ENCODE assay signal across 9 mouse cellular contexts in the genomic region with DNA sequence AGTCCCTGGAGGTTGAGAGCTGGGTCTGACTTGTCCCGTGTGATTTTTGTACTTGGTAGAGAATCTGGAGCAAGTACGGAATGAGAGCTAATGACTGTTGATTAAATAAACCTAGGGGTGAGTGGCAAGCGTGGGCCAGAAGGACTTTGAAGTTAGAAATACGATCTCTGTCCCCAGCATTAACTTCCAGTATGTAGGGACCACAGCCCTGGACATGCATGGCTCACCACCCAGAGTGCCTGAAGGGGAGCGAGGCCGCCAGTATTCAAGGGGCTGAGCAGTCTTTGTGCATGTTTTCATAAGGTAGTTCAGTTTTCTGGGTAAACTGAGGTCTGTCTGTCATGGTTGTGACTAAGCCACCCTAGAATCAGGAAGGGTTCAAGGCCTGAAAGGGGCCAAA. TPM values are rescaled to one million over a fixed set of nuclear protein-coding genes. Genes with fewer than 3 reads are reported as not detected.
DNase-seq lines count a peak whose midpoint lies in the region; ATAC-seq lines count a peak whose summit lies in the region.
"Had no signal": no experiment of that assay in that cellular context is flagged by ENCODE, and none has a peak within 500 bp of the region (broad histone marks: within the 10 kb centered on the region; RNA-seq: fewer than 3 reads in every experiment).

No protein-coding gene starts in this region.

- no peak overlapping the region for H3K9ac ChIP-seq in heart, embryonic 14.5 days (ENCODE audit: low read length)
- no peak overlapping the region for H3K9ac ChIP-seq in forebrain, embryonic 15.5 days (replicated peaks)
- no peak overlapping the region for H3K9ac ChIP-seq in midbrain, embryonic 11.5 days (ENCODE audit: low read length)

- no peak overlapping the region for H3K27ac ChIP-seq in heart, embryonic 14.5 days (replicated peaks in 1 of 2; ENCODE audit: control insufficient read depth in 1 of 2, insufficient read depth in 1 of 2, low read depth in 2 of 2, low read length in 2 of 2)
- no peak overlapping the region for H3K27ac ChIP-seq in embryonic facial prominence, embryonic 10.5 days (replicated peaks)
- no peak overlapping the region for H3K27ac ChIP-seq in forebrain, embryonic 15.5 days (replicated peaks)
- H3K27ac ChIP-seq in midbrain, embryonic 11.5 days (ENCODE audit: low read depth, low read length), result no peak overlapping the region

- ATAC-seq in heart, embryonic 14.5 days (ENCODE audit: insufficient number of reproducible peaks, insufficient read depth, low FRiP score, low read depth), result no peak
- ATAC-seq in forebrain, embryonic 15.5 days (replicated peaks), result no peak
- ATAC-seq in midbrain, embryonic 11.5 days (ENCODE audit: low FRiP score), result no peak

- 36% methylated on average over 6 of the region's 6 CpGs for WGBS in heart, embryonic 14.5 days
- WGBS in embryonic facial prominence, embryonic 10.5 days, result 31% methylated on average over 6 of the region's 6 CpGs
- WGBS in forebrain, embryonic 15.5 days, result 44% methylated on average over 6 of the region's 6 CpGs
- WGBS in midbrain, embryonic 11.5 days, result 46% methylated on average over 6 of the region's 6 CpGs

- peaks cover 3 to 8% of the 10 kb centered on the region in 2 experiments; a peak in 3 of 4 replicates for H3K4me1 ChIP-seq in heart, embryonic 14.5 days (ENCODE audit: control insufficient read depth in 2 of 2, insufficient read depth in 2 of 2, low read length in 2 of 2)
- peaks cover 30% of the 10 kb centered on the region for H3K4me1 ChIP-seq in embryonic facial prominence, embryonic 10.5 days
- H3K4me1 ChIP-seq in forebrain, embryonic 15.5 days, result peaks cover 44% of the 10 kb centered on the region
- peaks cover 4% of the 10 kb centered on the region; the same call in 1 of the 2 replicates for H3K4me1 ChIP-seq in midbrain, embryonic 11.5 days (ENCODE audit: control insufficient read depth, insufficient read depth, low read length)

- no peaks in the 10 kb centered on the region for H3K9me3 ChIP-seq in heart, embryonic 14.5 days (ENCODE audit: control insufficient read depth, low read length)
- no peaks in the 10 kb centered on the region for H3K9me3 ChIP-seq in embryonic facial prominence, embryonic 10.5 days
- H3K9me3 ChIP-seq in forebrain, embryonic 15.5 days, result no peaks in the 10 kb centered on the region
- H3K9me3 ChIP-seq in midbrain, embryonic 11.5 days (ENCODE audit: control insufficient read depth, low read length), result no peaks in the 10 kb centered on the region

- peaks cover 74% of the 10 kb centered on the region for H3K27me3 ChIP-seq in heart, embryonic 14.5 days (ENCODE audit: control insufficient read depth, insufficient read depth, low read length)
- H3K27me3 ChIP-seq in embryonic facial prominence, embryonic 10.5 days (replicated peaks; ENCODE audit: low read depth, poor library complexity, severe bottlenecking), result peaks cover 85% of the 10 kb centered on the region
- peaks cover 32% of the 10 kb centered on the region for H3K27me3 ChIP-seq in forebrain, embryonic 15.5 days
- H3K27me3 ChIP-seq in midbrain, embryonic 11.5 days (ENCODE audit: control insufficient read depth, insufficient read depth, low read length), result peaks cover 57% of the 10 kb centered on the region

- no peak for DNase-seq in heart, adult 18-20 months
- DNase-seq in embryonic facial prominence, embryonic 10.5 days (ENCODE audit: low spot score), result no peak
- DNase-seq in midbrain, embryonic 11.5 days (ENCODE audit: low spot score, missing footprints), result no peak
- DNase-seq in thymus, postnatal 4 days, result no peak
- DNase-seq in layer of hippocampus, postnatal 36 days, result no peak
- no peak for DNase-seq in urinary bladder, postnatal 25 days (ENCODE audit: low spot score)
- DNase-seq: kidney, adult 8-10 months had no signal

- H3K36me3 ChIP-seq in heart, embryonic 14.5 days (ENCODE audit: control insufficient read depth, insufficient read depth, low read length), result no peaks in the 10 kb centered on the region
- no peaks in the 10 kb centered on the region for H3K36me3 ChIP-seq in embryonic facial prominence, embryonic 10.5 days (replicated peaks)
- H3K36me3 ChIP-seq in forebrain, embryonic 15.5 days, result no peaks in the 10 kb centered on the region
- no peaks in the 10 kb centered on the region for H3K36me3 ChIP-seq in midbrain, embryonic 11.5 days (ENCODE audit: control insufficient read depth, insufficient read depth, low read length)

- H3K4me2 ChIP-seq in heart, embryonic 14.5 days (ENCODE audit: low read length), result peak overlapping the region; percentile 96
- H3K4me2 ChIP-seq in forebrain, embryonic 15.5 days (replicated peaks), result peak overlapping the region; percentile 73; the same call in 1 of the 2 replicates
- H3K4me2 ChIP-seq in midbrain, embryonic 11.5 days, result peak overlapping the region; percentile 92

- H3K4me3 ChIP-seq in heart, embryonic 14.5 days (ENCODE audit: control insufficient read depth in 1 of 2, insufficient read depth in 1 of 2, low read depth in 1 of 2, low read length in 2 of 2), result peak overlapping the region in 1 of 2 experiments; percentile 50; a peak in 1 of 4 replicates
- peak overlapping the region; percentile 66 for H3K4me3 ChIP-seq in embryonic facial prominence, embryonic 10.5 days
- H3K4me3 ChIP-seq in forebrain, embryonic 15.5 days, result peak overlapping the region; percentile 90
- H3K4me3 ChIP-seq in midbrain, embryonic 11.5 days (ENCODE audit: low read depth, low read length), result no peak overlapping the region

RNA-seq across cellular contexts. Expression of a gene that starts 0.7 kb away (rescaled TPM):
- polyA plus RNA-seq in heart, embryonic 14.5 days (2014; fragmentation: Nextera tagmentation; extraction: Ambion mirVana), result 0.05 TPM in 1 of 2 replicates, not detected in the other
- under 1 TPM; 0.41 to 0.45 TPM for total RNA-seq in heart, adult 18-20 months (2021)
- polyA plus RNA-seq in embryonic facial prominence, embryonic 10.5 days (2016; fragmentation: Nextera tagmentation; extraction: Ambion mirVana), result 0.58 and 0.69 TPM in 2 replicates
- polyA plus RNA-seq in forebrain, embryonic 15.5 days (2015; fragmentation: Nextera tagmentation; extraction: Ambion mirVana), result 9.2 and 10.0 TPM in 2 replicates
- polyA plus RNA-seq in midbrain, embryonic 11.5 days (2014; fragmentation: Nextera tagmentation; extraction: Ambion mirVana), result 1.4 and 1.8 TPM in 2 replicates
- total RNA-seq in layer of hippocampus, postnatal 36 days (2021), result 100 to 1,000 TPM; 114 to 119 TPM

RNA-seq across cellular contexts. Expression of a gene that starts 19.3 kb away (rescaled TPM):
- not detected in 2 replicates for polyA plus RNA-seq in heart, embryonic 14.5 days (2014; fragmentation: Nextera tagmentation; extraction: Ambion mirVana)
- not detected for total RNA-seq in heart, adult 18-20 months (2021)
- polyA plus RNA-seq in embryonic facial prominence, embryonic 10.5 days (2016; fragmentation: Nextera tagmentation; extraction: Ambion mirVana), result 0.62 and 2.0 TPM in 2 replicates
- polyA plus RNA-seq in forebrain, embryonic 15.5 days (2015; fragmentation: Nextera tagmentation; extraction: Ambion mirVana), result 0.09 TPM in 1 of 2 replicates, not detected in the other
- 0.11 TPM in 1 of 2 replicates, not detected in the other for polyA plus RNA-seq in midbrain, embryonic 11.5 days (2014; fragmentation: Nextera tagmentation; extraction: Ambion mirVana)
- not detected for total RNA-seq in layer of hippocampus, postnatal 36 days (2021)
